Mouse (Mus musculus): ENCODE measurements around the gene Olfr1416.
"Not testable (repeated sequence)": the region's sequence is repeated elsewhere in the genome, so short reads cannot be mapped to it uniquely, and the experiment has no call there.

Olfr1416 gene

DNA sequence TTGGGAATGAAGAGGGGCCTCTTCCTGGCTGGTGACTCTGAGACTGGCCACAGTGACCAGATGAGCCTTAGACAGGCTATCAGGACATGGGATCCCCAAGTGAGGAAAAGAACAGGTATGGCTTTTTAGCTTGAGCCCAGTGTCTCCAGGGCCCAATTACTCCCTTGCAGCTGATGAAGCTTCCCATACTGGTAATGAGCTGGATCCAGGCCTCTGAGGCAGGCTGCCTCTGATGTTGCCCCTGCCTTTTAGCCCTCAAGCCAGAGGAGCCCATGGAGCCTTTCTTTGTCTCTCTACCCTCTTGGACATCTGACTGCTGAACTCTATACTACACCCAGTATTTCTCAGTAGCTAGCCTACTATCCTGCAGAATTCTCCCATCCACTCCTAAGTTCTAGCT, at the start of gene Olfr1416:
TSS of gene Olfr1416 (minus strand) at position 101 of the 400 bp plus-strand sequence.
- no peak for DNase-seq (ENCODE audit: low spot score)

DNA sequence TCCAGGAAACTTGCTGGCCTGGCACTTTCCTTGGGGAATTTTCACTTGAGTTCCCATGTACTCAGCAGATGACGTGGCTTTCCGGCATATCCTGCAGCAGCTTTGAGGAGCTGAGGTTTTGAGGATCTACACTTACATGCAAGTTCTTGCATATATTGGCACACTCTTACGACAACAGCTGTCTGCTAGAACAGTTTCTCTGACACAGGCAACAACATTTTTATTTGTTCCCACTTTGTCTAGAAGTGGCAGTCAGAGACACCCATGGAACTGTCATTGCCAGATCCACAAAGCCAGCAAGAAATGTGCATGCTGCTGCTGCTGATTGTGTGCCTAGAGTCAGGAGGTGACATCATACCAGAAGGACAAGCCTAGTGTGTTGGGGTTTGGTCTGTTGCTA, 38.9 kb upstream of the Olfr1416 start:
- no peak for DNase-seq (ENCODE audit: low spot score)

DNA sequence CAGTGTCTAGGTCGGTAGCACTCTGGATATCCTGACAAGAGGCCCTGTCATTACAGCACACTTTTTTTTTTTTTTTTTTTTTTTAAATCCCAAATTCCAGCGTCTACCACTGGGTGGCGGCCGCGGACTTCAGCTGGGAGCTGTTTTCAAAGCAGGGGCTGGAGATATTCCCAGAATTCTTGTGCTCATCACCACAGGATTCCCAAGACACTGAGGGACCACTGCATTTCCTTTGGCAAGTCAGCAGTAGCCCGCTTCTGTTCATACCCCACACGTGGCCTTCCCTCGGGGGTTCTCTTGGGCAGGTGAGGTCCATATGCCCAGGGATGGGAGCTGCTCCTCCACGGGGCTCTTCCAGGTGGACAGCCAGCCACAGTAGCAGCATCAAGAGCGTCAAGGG, 36.5 kb upstream of the Olfr1416 start:
- peak; percentile 71 for DNase-seq (ENCODE audit: low spot score)

DNA sequence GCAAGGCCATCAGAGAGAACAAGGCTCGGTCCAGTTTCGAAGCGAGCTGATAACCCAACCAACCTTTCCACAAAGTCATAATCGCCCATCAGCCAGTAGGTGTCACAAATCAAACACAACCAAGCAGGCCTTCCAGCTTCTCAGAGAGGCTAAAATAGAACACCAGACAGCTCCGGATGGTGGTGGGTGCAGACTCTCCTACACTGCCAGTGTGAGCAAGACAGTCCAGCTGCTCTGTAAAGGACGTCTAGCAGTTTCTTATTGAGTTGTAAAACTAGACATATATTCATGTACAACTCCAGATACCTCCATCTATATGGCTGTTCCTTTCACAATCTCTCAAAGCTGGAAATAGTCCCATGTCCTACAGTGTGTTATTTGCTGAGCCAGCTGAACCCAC, 34.1 kb upstream of the Olfr1416 start:
- DNase-seq (ENCODE audit: low spot score), result no peak

DNA sequence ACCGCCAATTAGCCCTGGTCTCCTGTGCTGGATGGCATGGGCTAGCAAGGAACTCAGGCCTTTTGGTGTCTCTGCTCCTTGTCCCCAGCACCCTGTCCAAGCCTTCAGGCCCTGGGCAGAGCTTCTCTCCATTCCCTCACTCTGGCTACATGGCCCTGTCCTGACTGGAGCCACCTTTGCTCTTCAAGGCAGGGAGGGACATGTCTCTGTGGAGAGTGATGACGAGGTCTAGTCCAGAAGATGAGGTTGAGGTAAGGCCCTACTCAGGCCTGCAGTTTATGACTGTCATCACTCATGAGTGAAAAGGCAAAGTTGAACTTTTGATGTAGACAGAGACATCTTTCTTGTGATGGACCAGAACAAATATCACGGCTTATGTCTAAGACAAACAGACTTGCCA, 33.6 kb upstream of the Olfr1416 start, which contains the start of gene Olfr1414:
TSS of gene Olfr1414 (minus strand) at position 101 of the 400 bp plus-strand sequence.
- no peak for DNase-seq (ENCODE audit: low spot score)

DNA sequence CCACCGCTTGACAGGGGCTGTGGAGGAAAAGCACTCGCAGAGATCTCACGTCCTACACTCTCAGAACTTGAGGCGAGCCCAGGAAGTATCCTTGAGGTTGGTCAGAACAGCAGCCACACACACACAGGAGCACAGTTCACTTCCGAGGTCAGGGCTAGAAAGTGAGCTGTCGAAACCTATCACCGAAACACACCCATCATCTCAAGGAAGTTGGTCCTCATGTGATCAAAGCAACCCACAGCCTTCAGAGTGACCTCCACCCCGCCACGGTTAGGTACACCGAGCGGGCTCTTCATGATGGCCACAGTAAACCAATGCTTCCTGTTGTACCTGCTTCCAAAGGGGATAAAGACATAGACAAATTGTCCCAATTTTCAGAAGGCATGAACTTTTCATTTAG, 30.5 kb upstream of the Olfr1416 start:
- no peak for DNase-seq (ENCODE audit: low spot score)

DNA sequence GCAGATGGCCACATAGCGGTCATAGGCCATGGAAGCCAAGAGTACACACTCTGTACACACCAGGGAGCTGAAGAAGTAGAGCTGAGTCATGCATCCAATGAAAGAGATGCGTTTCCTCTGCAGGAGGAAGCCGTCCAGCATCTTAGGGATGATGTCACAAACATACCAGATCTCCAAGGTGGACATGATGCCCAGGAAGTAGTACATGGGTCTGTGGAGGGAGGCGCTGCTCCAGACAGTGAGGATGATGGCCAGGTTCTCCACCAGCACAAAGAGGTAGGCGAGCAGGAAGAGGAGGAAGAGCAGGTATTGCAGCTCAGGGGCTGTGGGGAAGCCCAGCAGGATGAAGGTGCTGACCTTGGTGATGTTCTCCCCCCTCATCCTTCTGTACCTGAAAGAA, 26.7 kb upstream of the Olfr1416 start:
- DNase-seq (ENCODE audit: low spot score), result not testable (repeated sequence)

DNA sequence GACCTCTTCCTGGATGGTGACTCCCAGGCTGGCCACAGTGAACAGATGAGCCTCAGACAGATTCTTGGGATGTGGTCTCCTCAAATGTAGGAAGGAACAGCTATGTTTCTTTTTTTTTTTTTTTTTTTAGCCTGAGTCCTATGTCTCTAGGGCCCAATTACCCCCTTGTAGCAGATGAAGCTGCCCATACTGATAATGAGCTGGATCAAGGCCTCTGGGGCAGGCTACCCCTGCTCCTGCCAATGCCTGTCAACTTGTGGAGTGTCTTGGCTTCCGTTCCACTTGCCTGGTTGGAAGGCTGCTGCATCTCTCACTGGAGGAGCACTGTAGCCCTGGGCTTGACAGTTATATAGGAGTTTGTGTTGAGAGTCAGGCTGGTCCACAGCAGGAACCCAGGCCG, 11.1 kb upstream of the Olfr1416 start, which contains the start of gene Olfr1415:
TSS of gene Olfr1415 (minus strand) at position 101 of the 400 bp plus-strand sequence.
- DNase-seq (ENCODE audit: low spot score), result no peak

DNA sequence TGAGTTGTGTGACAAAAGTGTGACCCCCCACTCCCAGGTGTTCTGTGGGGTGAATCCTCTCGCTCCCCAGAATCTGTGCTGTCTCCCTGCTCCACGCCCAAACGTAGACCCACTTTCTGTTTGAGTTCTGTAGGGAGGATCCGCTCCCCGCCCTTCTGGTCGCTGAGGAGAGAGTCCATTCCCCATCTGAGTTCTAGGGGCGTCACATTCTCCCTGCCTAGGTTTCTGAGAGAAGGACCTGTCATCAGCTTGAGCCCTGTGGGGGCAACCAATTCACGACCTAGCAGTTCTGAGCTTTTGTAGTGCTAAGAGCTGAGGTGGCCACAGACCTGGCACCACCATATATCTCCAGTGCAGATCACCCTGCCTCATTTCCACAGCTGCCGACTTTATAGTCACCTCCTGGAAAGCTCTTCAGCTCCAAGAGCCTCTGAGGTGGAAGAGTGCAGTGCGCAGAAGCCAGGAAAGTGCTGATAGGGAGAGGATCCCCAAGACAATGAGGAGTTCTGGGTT, 10.8 kb downstream of the Olfr1416 start:
- peak; percentile 34 for DNase-seq (ENCODE audit: low spot score)

DNA sequence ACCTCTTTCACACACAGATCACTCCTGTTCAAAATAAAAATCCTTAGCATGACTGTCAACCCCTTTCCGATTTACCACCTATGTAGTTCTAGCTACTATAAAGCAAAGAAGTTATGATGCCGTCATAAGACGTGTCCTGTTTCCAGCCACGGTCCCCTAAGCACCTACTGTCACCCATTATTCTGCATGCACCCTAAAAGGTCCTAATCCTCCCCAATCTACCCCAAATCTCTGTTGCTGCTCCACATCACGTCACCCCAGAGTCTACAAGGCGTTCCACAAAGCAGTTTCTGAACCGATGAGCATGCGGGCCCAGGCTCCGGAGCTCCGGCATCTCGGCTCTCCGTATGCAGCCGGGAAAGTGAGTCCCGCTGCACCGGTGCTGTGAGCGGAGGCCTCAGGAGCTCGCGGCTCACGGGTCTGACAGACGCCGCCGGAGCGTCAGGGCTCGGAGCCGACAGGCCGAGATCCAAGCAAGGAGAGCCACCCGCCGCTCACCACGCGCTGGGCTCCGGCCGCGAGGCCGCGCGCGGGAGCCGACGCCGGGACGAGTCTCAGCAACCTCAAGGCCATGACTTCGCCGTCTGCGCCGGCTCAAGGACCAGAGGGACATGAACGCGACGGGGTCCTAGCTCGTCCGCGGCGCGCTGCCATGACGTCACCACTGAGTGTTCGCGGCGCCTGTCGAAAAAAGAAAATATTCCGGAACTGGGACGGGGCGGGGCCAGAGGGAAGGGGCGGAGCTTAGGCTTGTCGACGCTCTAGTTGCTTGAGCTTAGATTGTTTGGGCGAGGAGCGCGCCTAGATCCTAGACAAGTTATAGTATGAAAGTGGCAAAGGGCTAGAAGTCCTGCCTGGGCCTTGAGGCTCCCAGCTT, 11.5 kb downstream of the Olfr1416 start, which contains the start of gene Ndufa10:
TSS of gene Ndufa10 (minus strand) at position 696 of the 877 bp plus-strand sequence.
- DNase-seq (ENCODE audit: low spot score), result peak; percentile 95

DNA sequence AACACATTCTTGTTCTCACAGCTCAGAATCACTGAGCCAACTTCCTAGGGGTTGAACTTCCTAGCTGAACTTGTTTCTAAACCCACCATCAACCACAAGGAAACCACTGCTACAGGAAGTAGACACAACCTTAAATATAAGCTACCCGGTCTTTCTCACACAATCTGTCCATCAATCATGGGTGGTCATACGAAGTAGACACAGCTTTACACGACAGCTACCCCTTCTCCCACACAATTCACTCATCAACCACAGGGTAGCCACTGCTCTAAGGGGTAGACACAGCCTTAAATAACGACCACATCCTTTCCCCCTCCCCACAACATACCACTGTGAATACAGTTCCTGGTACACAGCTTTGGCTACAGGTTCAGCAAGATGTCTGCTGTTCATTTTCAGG, 16.0 kb downstream of the Olfr1416 start:
- DNase-seq (ENCODE audit: low spot score), result no peak

DNA sequence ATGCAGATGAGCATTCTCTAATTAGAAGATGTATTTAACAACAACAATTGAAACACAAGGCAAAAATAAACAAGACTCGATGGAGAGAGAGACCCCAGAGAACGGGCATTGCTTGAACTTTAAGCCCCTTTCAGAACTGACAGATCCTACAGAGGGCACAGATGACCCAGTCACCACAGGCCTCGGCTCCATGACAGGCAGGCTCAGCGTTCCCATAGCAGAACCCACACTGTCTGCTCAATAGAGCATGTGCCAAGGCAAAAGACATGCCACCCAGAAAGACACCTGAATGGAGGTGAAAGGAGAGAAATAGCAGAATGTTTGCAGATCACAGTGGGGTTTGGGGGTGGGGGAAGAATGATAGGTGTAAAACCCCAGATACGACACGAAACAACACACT, 26.5 kb downstream of the Olfr1416 start:
- DNase-seq (ENCODE audit: low spot score), result no peak

DNA sequence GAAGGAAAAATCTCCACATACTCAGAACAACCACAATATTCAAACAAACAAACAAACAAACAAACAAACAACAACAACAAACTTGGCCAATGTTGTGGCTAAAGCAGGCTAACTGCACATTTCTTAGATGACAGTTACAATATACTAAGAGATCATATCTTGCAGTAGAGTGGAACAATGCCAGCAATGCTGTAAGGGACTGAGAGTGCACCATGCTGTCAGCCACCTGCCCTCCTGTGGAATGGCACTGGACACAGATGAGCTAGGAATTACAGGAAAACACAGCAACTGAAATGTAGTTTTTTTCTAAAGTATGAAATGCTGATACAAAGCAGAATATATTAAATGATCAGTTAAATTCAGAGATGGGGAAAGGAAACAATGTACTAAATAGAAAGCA, 27.2 kb downstream of the Olfr1416 start:
- DNase-seq (ENCODE audit: low spot score), result no peak

DNA sequence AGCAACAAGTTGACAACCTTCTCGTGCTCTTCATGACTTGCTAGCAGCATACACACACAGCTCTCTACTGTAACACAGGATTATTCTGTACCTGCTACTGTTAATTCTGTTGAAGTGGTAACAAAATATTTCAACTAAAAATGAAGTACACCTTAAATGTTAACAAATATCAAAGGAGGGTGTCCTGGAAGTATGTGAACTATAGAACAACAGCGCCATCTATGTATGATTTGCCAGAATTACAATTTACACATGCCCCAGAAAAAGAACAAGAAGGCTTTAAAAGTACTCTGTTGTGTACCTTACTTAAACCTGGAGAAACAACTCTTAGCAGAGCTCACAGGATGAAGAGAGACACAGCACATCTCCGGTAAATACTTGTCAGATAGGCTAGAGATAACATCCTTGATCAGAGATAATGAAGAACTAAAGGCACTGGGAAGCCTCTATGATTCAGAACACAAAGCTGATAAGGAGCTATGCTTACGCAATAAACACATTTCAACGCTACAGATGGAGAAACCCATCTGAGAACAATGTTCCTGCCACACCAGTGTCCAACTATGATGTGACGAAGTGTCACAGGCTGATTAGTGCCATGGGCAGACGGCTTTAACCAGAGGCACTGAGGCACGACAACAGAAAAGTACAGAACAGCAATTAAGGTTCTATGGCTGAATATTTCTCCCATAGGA, 31.0 kb downstream of the Olfr1416 start:
- peak; percentile 59 for DNase-seq (ENCODE audit: low spot score)

DNA sequence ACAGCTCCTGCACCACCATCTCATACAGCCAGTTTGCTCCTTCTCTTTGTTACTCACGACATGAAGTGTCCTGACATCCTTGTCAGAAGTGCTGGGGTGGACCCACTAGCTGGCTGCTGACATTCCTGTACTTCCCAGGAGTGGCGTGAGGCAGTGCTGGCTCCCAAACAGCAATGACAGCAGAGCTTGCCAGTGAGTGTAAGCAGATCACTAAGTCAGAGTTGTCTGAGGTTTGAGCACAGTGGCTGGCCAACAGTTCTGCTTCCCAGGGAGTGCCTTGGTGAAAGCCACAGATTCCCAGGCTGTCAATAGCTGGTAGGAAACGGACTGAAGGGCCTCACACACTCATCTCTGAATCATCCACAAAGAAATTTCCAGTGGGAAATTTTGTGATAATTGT, 36.6 kb downstream of the Olfr1416 start:
- no peak for DNase-seq (ENCODE audit: low spot score)

DNA sequence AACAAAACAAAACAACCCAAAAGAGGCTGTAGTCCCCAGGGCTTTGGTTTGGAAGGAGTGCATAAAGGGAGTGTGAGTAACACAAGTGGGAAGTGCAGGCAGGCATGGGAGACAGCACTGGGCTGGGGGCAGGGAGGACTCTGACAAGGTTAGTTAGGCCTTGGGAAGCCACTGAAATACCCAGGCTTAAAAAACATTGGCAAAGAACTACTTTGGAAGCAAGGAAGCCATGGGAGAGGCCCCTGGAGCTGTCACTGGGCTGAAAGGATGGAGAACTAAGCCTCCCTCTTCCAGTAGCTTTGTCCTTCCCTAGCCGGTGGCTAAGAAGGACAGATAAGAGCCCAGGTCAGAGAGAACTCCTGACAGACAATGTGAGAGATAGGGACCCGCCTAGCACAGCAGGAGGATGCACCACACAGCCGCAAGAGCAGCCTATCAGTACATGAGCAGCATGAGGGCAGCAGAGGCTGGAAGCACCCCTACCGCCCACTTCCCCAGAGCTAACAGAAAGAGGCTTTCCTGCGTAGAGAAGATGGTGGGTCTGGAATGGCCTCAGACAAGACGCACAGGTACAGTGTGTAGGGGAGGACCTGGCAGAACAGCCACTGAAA, 43.4 kb downstream of the Olfr1416 start:
- DNase-seq (ENCODE audit: low spot score), result no peak

DNA sequence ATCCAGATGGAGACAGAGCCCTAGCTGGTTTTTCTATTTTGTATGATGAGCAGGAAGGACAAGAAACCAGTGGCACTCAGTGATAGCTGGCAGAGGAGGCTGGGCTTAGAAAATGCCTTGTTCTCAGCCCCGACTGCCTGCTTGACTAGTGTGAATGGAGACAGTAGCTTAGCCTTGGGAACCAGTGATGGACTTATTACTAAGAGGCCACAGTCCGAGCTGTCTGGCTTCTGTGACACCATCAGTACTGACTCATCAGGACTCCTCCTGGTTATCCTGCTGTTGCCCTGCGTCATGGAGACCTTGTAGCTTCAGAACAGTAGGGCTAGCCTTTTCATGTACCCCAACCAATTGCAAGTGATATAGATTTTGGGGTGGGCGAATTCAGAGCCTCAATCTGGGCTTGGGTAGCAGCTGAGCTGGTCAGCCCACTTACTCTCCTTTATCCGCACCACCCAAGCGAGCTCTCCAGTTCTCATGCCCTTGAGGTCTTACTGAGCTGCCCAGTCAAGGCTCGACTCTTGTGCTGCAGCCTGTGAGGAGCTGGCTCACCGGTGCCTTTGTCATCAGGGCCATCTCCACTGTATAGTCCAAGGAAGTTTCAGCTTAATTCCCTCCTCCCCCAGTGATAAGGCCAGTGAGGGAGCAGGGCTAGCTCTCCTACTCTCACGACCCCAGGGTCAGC, 44.7 kb downstream of the Olfr1416 start:
- peak; percentile 41 for DNase-seq (ENCODE audit: low spot score)

DNA sequence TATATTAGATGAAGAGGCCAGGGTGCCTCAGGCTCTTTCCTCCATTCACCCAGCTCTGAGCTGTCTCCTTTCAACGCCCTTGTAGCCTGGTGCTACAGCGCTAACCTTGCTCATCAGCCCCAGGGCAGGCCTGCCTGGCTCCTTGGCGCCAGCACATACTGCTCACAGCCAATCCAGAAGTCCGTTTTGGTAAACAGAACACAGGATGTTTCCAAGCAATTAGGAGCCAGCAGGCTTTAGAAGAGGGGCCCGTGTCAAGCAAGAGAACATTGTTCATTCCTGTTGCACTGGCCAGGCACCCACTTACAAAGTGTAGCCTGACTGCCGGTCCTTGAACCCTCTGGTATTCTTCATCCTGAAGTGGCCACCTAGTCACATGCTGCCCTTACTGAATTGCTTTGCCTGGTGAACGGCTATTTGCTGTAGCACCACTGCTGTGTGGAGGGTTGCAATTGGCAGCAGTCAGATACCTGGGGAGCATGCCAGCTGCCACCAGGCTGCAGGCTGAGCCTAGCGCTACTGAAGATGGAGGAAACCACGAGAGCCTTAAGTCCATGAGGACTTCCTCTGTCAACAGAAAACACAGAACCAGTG, 47.1 kb downstream of the Olfr1416 start:
- peak; percentile 69 for DNase-seq (ENCODE audit: low spot score)

DNA sequence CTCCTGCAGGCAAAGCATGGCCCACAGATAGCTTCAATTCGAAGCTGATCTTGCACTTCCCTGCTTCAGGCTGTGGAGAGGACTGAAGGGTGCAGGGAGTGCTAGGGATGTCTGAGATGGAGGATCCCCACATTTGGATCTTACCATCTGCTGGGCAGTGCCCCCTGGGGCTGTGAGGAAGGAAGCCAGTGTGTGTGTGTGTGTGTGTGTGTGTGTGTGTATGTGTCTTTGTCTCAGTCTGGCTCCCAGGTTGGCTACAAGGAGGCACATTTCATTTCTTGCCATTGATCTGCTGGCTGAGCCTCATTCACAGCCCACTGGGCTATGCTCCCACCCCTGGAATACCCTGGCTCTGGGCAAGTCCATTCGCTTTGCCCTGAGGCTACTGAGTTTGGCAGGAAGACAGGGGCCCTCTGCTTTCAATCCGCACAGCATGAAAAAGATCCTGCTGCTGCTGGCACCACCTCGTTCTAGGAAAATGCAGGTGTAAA, 48.0 kb downstream of the Olfr1416 start:
- DNase-seq (ENCODE audit: low spot score), result no peak

DNA sequence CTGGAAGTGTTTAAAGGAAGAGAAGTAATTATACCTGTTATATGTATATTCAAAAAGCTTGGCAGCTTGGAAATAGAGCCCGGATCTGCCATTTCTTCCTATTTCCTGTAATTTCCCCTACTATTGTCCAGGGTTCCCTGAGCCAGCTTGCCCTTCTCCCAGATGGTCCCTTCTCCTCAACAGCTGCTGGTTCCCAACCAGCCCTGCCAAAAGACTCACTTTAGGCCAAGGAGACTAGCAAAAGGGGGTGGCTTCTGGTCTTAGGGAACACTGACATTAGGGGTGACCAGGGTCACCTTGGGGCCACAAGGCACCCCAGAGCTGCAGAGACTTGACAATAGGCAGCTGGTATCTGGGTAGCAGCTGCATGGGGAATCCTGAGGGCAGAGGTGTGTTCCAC, 49.9 kb downstream of the Olfr1416 start:
- no peak for DNase-seq (ENCODE audit: low spot score)

DNA sequence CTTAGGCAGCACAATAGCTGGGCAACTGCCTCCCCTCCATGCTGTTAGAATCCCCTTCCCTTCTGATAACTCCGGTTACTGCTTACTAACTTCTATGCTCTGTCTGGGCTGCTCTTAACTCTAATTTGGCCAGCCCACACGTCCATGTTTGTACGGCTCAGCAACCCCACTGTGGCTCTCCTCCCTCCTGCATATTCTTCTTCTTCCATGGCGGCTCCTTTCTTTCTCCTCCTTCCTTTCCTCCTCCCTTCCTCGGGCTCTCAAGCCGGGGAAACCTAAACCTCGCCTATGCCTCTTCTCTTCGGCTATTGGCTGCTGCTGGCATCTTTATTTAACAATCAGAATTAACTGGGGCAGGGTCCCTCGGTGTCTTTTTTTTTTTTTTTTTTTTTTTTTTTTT, 52.1 kb downstream of the Olfr1416 start:
- DNase-seq (ENCODE audit: low spot score), result no peak

All from MN1 (cell line).